Comparison of ENCODE assay signal across 9 mouse cellular contexts in the genomic region with DNA sequence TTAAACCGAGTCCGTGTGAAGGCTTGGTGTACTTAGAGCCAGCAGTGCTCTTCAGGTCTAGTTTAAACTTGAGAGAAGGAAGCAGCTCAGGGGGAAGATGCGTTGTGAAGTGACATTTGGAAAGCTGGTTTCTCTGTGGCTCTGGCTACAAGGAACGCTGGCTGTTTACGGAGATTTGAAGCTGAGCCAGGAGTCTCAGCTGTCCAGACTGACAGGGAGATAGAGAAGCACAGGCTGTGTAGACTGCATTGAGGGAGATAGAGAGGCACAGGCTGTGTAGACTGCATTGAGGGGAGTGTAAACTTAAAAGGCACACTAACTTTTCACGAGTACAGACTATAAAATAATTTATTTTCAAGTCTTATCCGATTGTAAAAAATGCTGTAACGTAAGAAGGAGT. TPM values are rescaled to one million over a fixed set of nuclear protein-coding genes. Genes with fewer than 3 reads are reported as not detected.
DNase-seq lines count a peak whose midpoint lies in the region; ATAC-seq lines count a peak whose summit lies in the region.
"Had no signal": no experiment of that assay in that cellular context is flagged by ENCODE, and none has a peak within 500 bp of the region (broad histone marks: within the 10 kb centered on the region; RNA-seq: fewer than 3 reads in every experiment).

No protein-coding gene starts in this region.

- H3K27ac ChIP-seq in embryonic facial prominence, embryonic 14.5 days (replicated peaks; ENCODE audit: low read depth, low read length), result 0 out of 2 replicates have a peak overlapping the region, but pooled peaks have one; percentile 28
- H3K27ac ChIP-seq in embryonic facial prominence, embryonic 10.5 days (replicated peaks), result no peak overlapping the region
- H3K27ac ChIP-seq in lung, embryonic 16.5 days (ENCODE audit: low read length), result no peak overlapping the region
- peak overlapping the region; percentile 69 for H3K27ac ChIP-seq in heart, embryonic 12.5 days (ENCODE audit: poor library complexity, severe bottlenecking)
- H3K27ac ChIP-seq in neural tube, embryonic 15.5 days (replicated peaks), result no peak overlapping the region
- no peak overlapping the region for H3K27ac ChIP-seq in midbrain, embryonic 10.5 days (replicated peaks)

- no peaks in the 10 kb centered on the region for H3K27me3 ChIP-seq in embryonic facial prominence, embryonic 14.5 days (replicated peaks; ENCODE audit: control insufficient read depth, insufficient read depth, low read length)
- no peaks in the 10 kb centered on the region for H3K27me3 ChIP-seq in embryonic facial prominence, embryonic 10.5 days (replicated peaks; ENCODE audit: low read depth, poor library complexity, severe bottlenecking)
- no peaks in the 10 kb centered on the region for H3K27me3 ChIP-seq in lung, embryonic 16.5 days (ENCODE audit: control insufficient read depth, insufficient read depth, low read depth, low read length)
- no peaks in the 10 kb centered on the region for H3K27me3 ChIP-seq in heart, embryonic 12.5 days (replicated peaks)
- no peaks in the 10 kb centered on the region for H3K27me3 ChIP-seq in neural tube, embryonic 15.5 days (replicated peaks)
- H3K27me3 ChIP-seq in midbrain, embryonic 10.5 days (ENCODE audit: low read depth, poor library complexity, severe bottlenecking), result no peaks in the 10 kb centered on the region

- H3K4me1 ChIP-seq in embryonic facial prominence, embryonic 14.5 days (ENCODE audit: control insufficient read depth, insufficient read depth, low read length), result peaks cover 8% of the 10 kb centered on the region; the same call in 1 of the 2 replicates
- peaks cover 21% of the 10 kb centered on the region for H3K4me1 ChIP-seq in embryonic facial prominence, embryonic 10.5 days
- H3K4me1 ChIP-seq in lung, embryonic 16.5 days (replicated peaks; ENCODE audit: control insufficient read depth, insufficient read depth, low read length), result peaks cover 18% of the 10 kb centered on the region
- peaks cover 65% of the 10 kb centered on the region for H3K4me1 ChIP-seq in heart, embryonic 12.5 days (replicated peaks)
- H3K4me1 ChIP-seq in neural tube, embryonic 15.5 days, result 0 out of 2 replicates have a peak, but pooled peaks cover 4% of the 10 kb centered on the region
- H3K4me1 ChIP-seq in midbrain, embryonic 10.5 days, result peaks cover 25% of the 10 kb centered on the region

- H3K9me3 ChIP-seq in embryonic facial prominence, embryonic 14.5 days (ENCODE audit: control insufficient read depth, low read length), result no peaks in the 10 kb centered on the region
- no peaks in the 10 kb centered on the region for H3K9me3 ChIP-seq in embryonic facial prominence, embryonic 10.5 days
- H3K9me3 ChIP-seq in lung, embryonic 16.5 days (ENCODE audit: control insufficient read depth, low read length), result no peaks in the 10 kb centered on the region
- no peaks in the 10 kb centered on the region for H3K9me3 ChIP-seq in heart, embryonic 12.5 days (replicated peaks)
- no peaks in the 10 kb centered on the region for H3K9me3 ChIP-seq in neural tube, embryonic 15.5 days (replicated peaks)
- H3K9me3 ChIP-seq in midbrain, embryonic 10.5 days (replicated peaks), result no peaks in the 10 kb centered on the region

- peak overlapping the region; percentile 15; the same call in 1 of the 2 replicates for H3K4me2 ChIP-seq in embryonic facial prominence, embryonic 14.5 days (ENCODE audit: low read depth, low read length)
- 0 out of 2 replicates have a peak overlapping the region, but pooled peaks have one; percentile 6 for H3K4me2 ChIP-seq in lung, embryonic 16.5 days (ENCODE audit: low read depth, low read length)
- peak overlapping the region; percentile 53 for H3K4me2 ChIP-seq in heart, embryonic 12.5 days
- H3K4me2 ChIP-seq in neural tube, embryonic 15.5 days, result no peak overlapping the region

- WGBS in embryonic facial prominence, embryonic 14.5 days, result 56% methylated on average over 8 of the region's 8 CpGs
- WGBS in embryonic facial prominence, embryonic 10.5 days, result 70% methylated on average over 8 of the region's 8 CpGs
- WGBS in lung, embryonic 16.5 days, result 26% methylated on average over 8 of the region's 8 CpGs
- WGBS in heart, embryonic 12.5 days, result 34% methylated on average over 8 of the region's 8 CpGs
- WGBS in neural tube, embryonic 15.5 days, result 64% methylated on average over 8 of the region's 8 CpGs
- WGBS in midbrain, embryonic 10.5 days, result 76% methylated on average over 8 of the region's 8 CpGs

- H3K36me3 ChIP-seq in embryonic facial prominence, embryonic 14.5 days (ENCODE audit: control insufficient read depth, insufficient read depth, low read length), result peaks cover 30% of the 10 kb centered on the region
- H3K36me3 ChIP-seq in embryonic facial prominence, embryonic 10.5 days (replicated peaks), result peaks cover 45% of the 10 kb centered on the region
- H3K36me3 ChIP-seq in lung, embryonic 16.5 days (ENCODE audit: control insufficient read depth, insufficient read depth, low read length), result peaks cover 7% of the 10 kb centered on the region; the same call in 1 of the 2 replicates
- peaks cover 34% of the 10 kb centered on the region for H3K36me3 ChIP-seq in heart, embryonic 12.5 days
- H3K36me3 ChIP-seq in neural tube, embryonic 15.5 days, result peaks cover 19% of the 10 kb centered on the region
- peaks cover 43% of the 10 kb centered on the region for H3K36me3 ChIP-seq in midbrain, embryonic 10.5 days

- H3K9ac ChIP-seq in embryonic facial prominence, embryonic 14.5 days (ENCODE audit: low read depth, low read length), result peak overlapping the region; percentile 31; the same call in 1 of the 2 replicates
- H3K9ac ChIP-seq in lung, embryonic 16.5 days (ENCODE audit: low read length), result peak overlapping the region; percentile 35; the same call in 1 of the 2 replicates
- no peak overlapping the region for H3K9ac ChIP-seq in heart, embryonic 12.5 days
- no peak overlapping the region for H3K9ac ChIP-seq in neural tube, embryonic 15.5 days (replicated peaks)

- H3K4me3 ChIP-seq in embryonic facial prominence, embryonic 14.5 days (ENCODE audit: low read depth, low read length), result no peak overlapping the region
- no peak overlapping the region for H3K4me3 ChIP-seq in embryonic facial prominence, embryonic 10.5 days
- H3K4me3 ChIP-seq in lung, embryonic 16.5 days (ENCODE audit: low read length), result no peak overlapping the region
- H3K4me3 ChIP-seq in heart, embryonic 12.5 days, result peak overlapping the region; percentile 13; the same call in 1 of the 2 replicates
- H3K4me3 ChIP-seq in neural tube, embryonic 15.5 days (replicated peaks), result no peak overlapping the region
- no peak overlapping the region for H3K4me3 ChIP-seq in midbrain, embryonic 10.5 days

- peak; percentile 55 for DNase-seq in embryonic facial prominence, embryonic 14.5 days (ENCODE audit: low spot score)
- no peak for DNase-seq in embryonic facial prominence, embryonic 10.5 days (ENCODE audit: low spot score)
- no peak for DNase-seq in lung, postnatal 4 days
- DNase-seq in skeletal muscle tissue, adult 2 months (ENCODE audit: low read depth, low spot score), result peak; percentile 81
- no peak for DNase-seq in midbrain, embryonic 10.5 days (ENCODE audit: low spot score)
- DNase-seq: kidney, postnatal 25 days had no signal

- no peak for ATAC-seq in embryonic facial prominence, embryonic 14.5 days (ENCODE audit: low read depth)
- peak; percentile 76 for ATAC-seq in lung, embryonic 16.5 days (ENCODE audit: low read depth)
- ATAC-seq in heart, embryonic 12.5 days (ENCODE audit: insufficient number of reproducible peaks, low FRiP score), result no peak
- no peak for ATAC-seq in neural tube, embryonic 15.5 days (ENCODE audit: low FRiP score)

RNA-seq across cellular contexts. Expression of a gene that starts 13.9 kb away (rescaled TPM):
- 48.5 and 52.2 TPM in 2 replicates for polyA plus RNA-seq in embryonic facial prominence, embryonic 14.5 days (2014; fragmentation: Nextera tagmentation; extraction: Ambion mirVana)
- polyA plus RNA-seq in embryonic facial prominence, embryonic 10.5 days (2016; fragmentation: Nextera tagmentation; extraction: Ambion mirVana), result 41.6 and 43.1 TPM in 2 replicates
- 40.2 and 41.2 TPM in 2 replicates for polyA plus RNA-seq in lung, embryonic 16.5 days (2015; fragmentation: Nextera tagmentation; extraction: Ambion mirVana)
- 74.8 and 75.5 TPM in 2 replicates for polyA plus RNA-seq in heart, embryonic 12.5 days (2016; fragmentation: Nextera tagmentation; extraction: Ambion mirVana)
- polyA plus RNA-seq in neural tube, embryonic 15.5 days (2015; fragmentation: Nextera tagmentation; extraction: Ambion mirVana), result 44.4 and 45.2 TPM in 2 replicates
- 39.2 and 40.8 TPM in 2 replicates for polyA plus RNA-seq in midbrain, embryonic 10.5 days (2016; fragmentation: Nextera tagmentation; extraction: Ambion mirVana)

RNA-seq across cellular contexts. Expression of a gene that starts 42.0 kb away (rescaled TPM):
- 0.07 and 0.08 TPM in 2 replicates for polyA plus RNA-seq in embryonic facial prominence, embryonic 14.5 days (2014; fragmentation: Nextera tagmentation; extraction: Ambion mirVana)
- polyA plus RNA-seq in embryonic facial prominence, embryonic 10.5 days (2016; fragmentation: Nextera tagmentation; extraction: Ambion mirVana), result 0.24 and 0.36 TPM in 2 replicates
- not detected in 2 replicates for polyA plus RNA-seq in lung, embryonic 16.5 days (2015; fragmentation: Nextera tagmentation; extraction: Ambion mirVana)
- polyA plus RNA-seq in heart, embryonic 12.5 days (2016; fragmentation: Nextera tagmentation; extraction: Ambion mirVana), result 0.08 and 0.11 TPM in 2 replicates
- 0.06 TPM in 1 of 2 replicates, not detected in the other for polyA plus RNA-seq in neural tube, embryonic 15.5 days (2015; fragmentation: Nextera tagmentation; extraction: Ambion mirVana)
- polyA plus RNA-seq in midbrain, embryonic 10.5 days (2016; fragmentation: Nextera tagmentation; extraction: Ambion mirVana), result 0.25 and 0.56 TPM in 2 replicates

Comparison
In these comparisons a context has a peak if more than half of its experiments do, and no peak if none do; other contexts are left out.
1. DNase-seq: peak in embryonic facial prominence, embryonic 14.5 days (single experiment) and skeletal muscle tissue, adult 2 months (single experiment); none in embryonic facial prominence, embryonic 10.5 days (single experiment), lung, postnatal 4 days (0 of 2) and midbrain, embryonic 10.5 days (single experiment).
2. H3K27ac ChIP-seq: peak in embryonic facial prominence, embryonic 14.5 days (single experiment) and heart, embryonic 12.5 days (single experiment); none in embryonic facial prominence, embryonic 10.5 days (single experiment), lung, embryonic 16.5 days (single experiment), neural tube, embryonic 15.5 days (single experiment) and midbrain, embryonic 10.5 days (single experiment).
3. H3K9ac ChIP-seq: peak in embryonic facial prominence, embryonic 14.5 days (single experiment) and lung, embryonic 16.5 days (single experiment); none in heart, embryonic 12.5 days (single experiment) and neural tube, embryonic 15.5 days (single experiment).